Mouse (Mus musculus): Measurements from ENCODE around the gene Tbl3. TPM values are rescaled to one million over a fixed set of nuclear protein-coding genes. Genes with fewer than 3 reads are reported as not detected.
"Not testable (repeated sequence)": the region's sequence is repeated elsewhere in the genome, so short reads cannot be mapped to it uniquely, and the experiment has no call there.

The Tbl3 gene
- polyA plus RNA-seq, 1 experiment: 24.8 TPM

DNA sequence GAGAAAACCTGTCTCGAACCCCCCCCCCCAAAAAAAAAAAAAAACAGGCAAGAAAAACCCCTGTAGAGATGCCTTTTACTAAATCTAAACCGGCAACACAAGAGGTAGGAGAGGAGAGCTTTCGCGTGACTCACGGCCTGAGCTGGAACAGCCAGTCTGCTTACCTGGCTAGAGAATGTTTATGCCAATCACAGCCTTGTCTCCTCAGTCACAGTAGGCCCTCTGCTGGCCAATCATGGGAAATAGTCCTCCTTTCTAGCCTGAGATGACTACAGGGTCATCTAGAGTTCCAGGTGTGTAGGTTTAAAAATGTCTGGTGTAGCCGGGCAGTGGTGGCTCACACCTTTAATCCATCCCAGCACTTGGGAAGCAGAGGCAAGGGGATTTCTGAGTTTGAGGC, 40.0 kb downstream of the Tbl3 start:
- TF ChIP-seq CTCF (IDR thresholded peaks at IDR 0.05; ENCODE audit: borderline replicate concordance, insufficient read depth, low read length) (peak; percentile 54; the same call in 1 of the 2 replicates), POLR2A (IDR thresholded peaks at IDR 0.05; ENCODE audit: low read depth, low read length) (no peak)
- no peak overlapping the region for H3K4me3 ChIP-seq (ENCODE audit: insufficient read depth, low read length)

DNA sequence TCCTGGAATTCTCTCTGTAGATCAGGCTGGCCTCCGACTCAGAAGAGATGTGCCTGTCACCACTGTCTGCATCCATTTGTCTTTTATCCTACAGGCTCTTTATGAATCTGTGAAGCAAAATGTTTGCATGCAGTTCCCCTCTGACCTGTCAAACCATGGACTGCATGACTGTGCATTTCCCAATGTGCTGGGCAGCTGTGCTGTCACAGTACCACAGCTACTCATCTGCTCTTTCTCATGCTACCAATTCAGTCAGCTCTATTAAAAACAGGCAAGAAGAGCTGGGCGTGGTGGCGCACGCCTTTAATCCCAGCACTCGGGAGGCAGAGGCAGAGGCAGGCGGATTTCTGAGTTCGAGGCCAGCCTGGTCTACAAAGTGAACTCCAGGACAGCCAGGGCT, 40.4 kb downstream of the Tbl3 start:
- not testable (repeated sequence) for H3K4me3 ChIP-seq (ENCODE audit: insufficient read depth, low read length); H3K27ac ChIP-seq (ENCODE audit: insufficient read depth, low read length)
- peaks cover 14% of the 10 kb centered on the region; the same call in 1 of the 2 replicates for H3K4me1 ChIP-seq (ENCODE audit: control insufficient read depth, insufficient read depth, low read length)

More for the DNA sequence above, 40.0 kb downstream of the Tbl3 start:
- H3K27ac ChIP-seq (ENCODE audit: insufficient read depth, low read length): no peak overlapping the region
- peaks cover 16% of the 10 kb centered on the region; the same call in 1 of the 2 replicates for H3K4me1 ChIP-seq (ENCODE audit: control insufficient read depth, insufficient read depth, low read length)

DNA sequence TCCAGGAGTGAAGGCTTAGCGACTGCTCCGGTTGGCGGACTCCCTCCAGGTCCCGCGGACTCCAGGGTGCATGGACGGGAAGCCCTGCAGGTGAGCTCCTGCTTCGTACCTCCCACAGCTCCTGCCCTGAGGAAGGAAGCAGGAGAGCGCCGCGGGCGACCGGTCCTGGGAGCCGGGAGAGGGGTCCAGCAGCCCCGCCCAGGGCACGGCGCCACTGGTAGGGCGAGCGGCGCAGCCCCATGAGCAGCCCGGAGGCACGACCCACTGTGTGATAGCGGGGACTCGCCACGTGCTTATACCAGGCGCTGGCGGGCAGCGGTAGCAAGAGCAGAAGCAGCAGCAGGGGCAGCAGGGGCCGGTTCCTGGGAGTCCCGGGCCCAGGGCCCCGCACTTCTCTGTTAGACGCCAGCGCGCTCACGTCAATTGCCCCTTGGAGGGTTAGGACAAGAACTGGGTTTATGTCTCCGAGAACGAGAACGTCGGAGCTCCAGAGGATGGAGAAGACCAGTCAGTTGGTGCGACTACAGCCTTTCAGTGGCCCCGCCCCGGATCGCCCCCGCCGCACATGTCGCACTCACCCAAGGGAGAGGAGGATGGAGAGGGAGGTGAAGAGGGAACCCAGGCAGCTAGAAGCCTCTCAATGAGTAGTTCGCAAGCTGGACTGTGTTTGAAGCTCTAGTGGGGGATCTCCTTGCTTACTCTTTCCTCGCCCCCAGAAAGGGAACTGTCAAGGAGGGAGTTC, 49.3 kb downstream of the Tbl3 start, which contains the start of gene Npw:
Gene Npw, minus strand, starts transcription at position 441 of the 742 bp plus-strand sequence.
- H3K4me1 ChIP-seq (ENCODE audit: control insufficient read depth, insufficient read depth, low read length): peaks cover 3% of the 10 kb centered on the region; the same call in 1 of the 2 replicates
- TF ChIP-seq POLR2A (IDR thresholded peaks at IDR 0.05; ENCODE audit: low read depth, low read length): no peak
- TF ChIP-seq CTCF (IDR thresholded peaks at IDR 0.05; ENCODE audit: borderline replicate concordance, insufficient read depth, low read length): no peak
- H3K4me3 ChIP-seq (ENCODE audit: insufficient read depth, low read length): peak within 1 kb of the TSS; percentile 13
- H3K27ac ChIP-seq (ENCODE audit: insufficient read depth, low read length): no peak within 1 kb of the TSS

DNA sequence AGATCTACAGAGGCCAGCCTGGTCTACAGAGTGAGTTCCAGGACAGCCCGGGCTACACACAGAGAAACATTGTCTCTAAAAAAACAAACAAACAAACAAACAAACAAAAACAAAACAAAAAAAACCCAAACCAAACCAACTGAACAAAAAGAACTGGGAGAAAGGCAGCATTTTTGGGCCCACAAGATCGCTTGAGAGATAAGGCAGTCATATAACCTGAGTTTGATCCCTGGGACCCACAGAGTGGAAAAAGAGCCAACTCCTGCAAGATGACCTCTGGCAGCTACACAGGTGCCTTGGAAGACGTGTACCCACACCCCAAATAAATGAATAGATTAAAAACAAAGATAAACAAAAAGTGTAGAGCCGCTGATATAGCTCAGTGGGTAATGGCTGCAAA, 52.5 kb downstream of the Tbl3 start:
- TF ChIP-seq POLR2A (IDR thresholded peaks at IDR 0.05; ENCODE audit: low read depth, low read length): no peak
- no peak for TF ChIP-seq CTCF (IDR thresholded peaks at IDR 0.05; ENCODE audit: borderline replicate concordance, insufficient read depth, low read length)
- Histone ChIP-seq H3K4me1 (ENCODE audit: control insufficient read depth, insufficient read depth, low read length) (peaks cover 3% of the 10 kb centered on the region; the same call in 1 of the 2 replicates), H3K4me3 (ENCODE audit: insufficient read depth, low read length) (no peak overlapping the region), H3K27ac (ENCODE audit: insufficient read depth, low read length) (no peak overlapping the region)

- H3K27ac ChIP-seq (ENCODE audit: insufficient read depth, low read length): no peak overlapping the region
- TF ChIP-seq CTCF (IDR thresholded peaks at IDR 0.05; ENCODE audit: borderline replicate concordance, insufficient read depth, low read length) (peak; percentile 96), POLR2A (IDR thresholded peaks at IDR 0.05; ENCODE audit: low read depth, low read length) (peak; percentile 42; the same call in 1 of the 2 replicates)
Observed at GRCm38 (mm10) chr17:24653967-24654710, 53.3 kb downstream of the Tbl3 start.

DNA sequence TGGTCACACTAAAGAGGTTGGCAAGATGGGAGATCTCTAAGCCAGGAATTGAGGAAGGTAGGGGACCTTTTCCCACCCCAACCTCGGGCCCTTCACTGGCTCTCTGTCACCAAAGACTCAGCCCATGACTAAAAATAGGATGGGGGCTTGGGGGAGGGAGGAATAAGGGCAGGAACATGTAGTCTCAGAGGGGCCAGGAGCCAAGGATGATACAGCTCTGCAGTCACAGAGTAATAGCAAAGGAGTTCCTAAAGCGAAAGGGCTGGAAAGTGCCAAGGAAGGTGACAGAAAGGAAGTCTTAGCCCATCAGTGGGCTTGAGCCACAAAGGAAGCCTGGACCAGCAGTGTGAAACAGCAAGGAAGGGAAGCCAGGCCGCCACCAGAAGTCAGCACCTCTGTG, 55.6 kb downstream of the Tbl3 start:
- no peak overlapping the region for H3K4me3 ChIP-seq (ENCODE audit: insufficient read depth, low read length)

More at GRCm38 (mm10) chr17:24653967-24654710, 53.3 kb downstream of the Tbl3 start:
- Histone ChIP-seq H3K4me1 (ENCODE audit: control insufficient read depth, insufficient read depth, low read length) (peaks cover 3% of the 10 kb centered on the region; the same call in 1 of the 2 replicates), H3K4me3 (ENCODE audit: insufficient read depth, low read length) (peak overlapping the region; percentile 7; the same call in 1 of the 2 replicates)

GRCm38 (mm10) chr17:24650766-24651165, 56.7 kb downstream of the Tbl3 start:
- H3K27ac ChIP-seq (ENCODE audit: insufficient read depth, low read length): no peak overlapping the region
- H3K4me1 ChIP-seq (ENCODE audit: control insufficient read depth, insufficient read depth, low read length): peaks cover 3% of the 10 kb centered on the region
- TF ChIP-seq CTCF (IDR thresholded peaks at IDR 0.05; ENCODE audit: borderline replicate concordance, insufficient read depth, low read length) (no peak), POLR2A (IDR thresholded peaks at IDR 0.05; ENCODE audit: low read depth, low read length) (no peak)
- H3K4me3 ChIP-seq (ENCODE audit: insufficient read depth, low read length): no peak overlapping the region

More for the DNA sequence above, 55.6 kb downstream of the Tbl3 start:
- Histone ChIP-seq H3K27ac (ENCODE audit: insufficient read depth, low read length) (no peak overlapping the region), H3K4me1 (ENCODE audit: control insufficient read depth, insufficient read depth, low read length) (peaks cover 3% of the 10 kb centered on the region)
- TF ChIP-seq CTCF (IDR thresholded peaks at IDR 0.05; ENCODE audit: borderline replicate concordance, insufficient read depth, low read length): no peak
- no peak for TF ChIP-seq POLR2A (IDR thresholded peaks at IDR 0.05; ENCODE audit: low read depth, low read length)

DNA sequence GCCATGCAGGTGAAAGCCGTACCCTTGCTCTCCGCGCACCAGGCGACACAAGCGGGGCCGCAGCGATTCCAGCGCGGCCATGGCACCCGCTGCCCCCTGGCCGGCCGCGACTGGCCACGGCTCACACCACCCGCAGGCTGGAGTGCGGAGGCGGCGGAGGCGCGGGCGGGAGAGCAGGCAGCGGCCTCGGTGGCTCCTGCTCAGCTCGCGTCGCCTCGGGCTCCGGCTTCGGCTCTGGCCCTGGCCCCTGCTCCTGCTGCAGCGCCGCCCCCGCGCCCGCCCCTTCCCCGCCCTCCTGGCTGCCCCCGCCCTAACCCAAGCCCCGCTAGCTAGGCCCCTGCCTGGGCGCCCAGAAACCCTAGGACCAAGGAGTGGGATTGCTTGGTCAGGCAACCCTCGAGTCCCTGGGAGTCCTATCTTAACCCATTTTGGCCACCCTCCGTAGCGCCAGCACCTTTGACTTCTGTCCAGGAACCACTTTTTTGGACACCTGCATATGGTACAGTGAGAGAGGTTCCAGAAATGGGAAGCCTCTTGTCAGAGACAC, 57.3 kb downstream of the Tbl3 start, which contains the start of gene Slc9a3r2:
Gene Slc9a3r2, minus strand, starts transcription at position 258 of the 547 bp plus-strand sequence.
- no peak within 1 kb of the TSS for H3K27ac ChIP-seq (ENCODE audit: insufficient read depth, low read length)
- TF ChIP-seq CTCF (IDR thresholded peaks at IDR 0.05; ENCODE audit: borderline replicate concordance, insufficient read depth, low read length) (no peak), POLR2A (IDR thresholded peaks at IDR 0.05; ENCODE audit: low read depth, low read length) (peak; percentile 75)
- peaks cover 8% of the 10 kb centered on the region for H3K4me1 ChIP-seq (ENCODE audit: control insufficient read depth, insufficient read depth, low read length)
- peak within 1 kb of the TSS; percentile 74 for H3K4me3 ChIP-seq (ENCODE audit: insufficient read depth, low read length)

DNA sequence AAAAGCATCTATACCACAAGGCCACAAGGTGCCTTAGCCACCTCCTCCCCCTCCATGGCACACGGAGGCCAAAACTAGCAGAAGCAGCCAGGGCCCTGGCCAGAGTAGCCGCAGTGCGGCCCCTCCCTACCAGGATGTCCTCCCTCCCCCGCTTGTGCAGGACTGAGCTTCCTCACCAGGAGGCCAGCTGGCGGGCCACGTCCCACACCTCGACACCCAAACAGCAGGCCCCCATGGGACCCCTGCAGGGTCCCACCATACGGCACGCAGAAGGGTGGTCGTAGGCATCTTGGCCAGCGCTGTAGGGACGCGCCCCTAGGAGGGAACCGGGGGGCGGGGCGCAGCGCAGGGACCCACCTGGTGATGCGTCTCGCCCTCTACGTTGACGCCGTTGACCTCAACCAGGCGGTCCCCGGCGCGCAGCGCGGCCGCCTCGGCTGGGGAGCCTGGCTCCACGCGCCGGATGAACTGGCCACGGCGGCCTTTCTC, 57.8 kb downstream of the Tbl3 start:
- H3K4me1 ChIP-seq (ENCODE audit: control insufficient read depth, insufficient read depth, low read length): peaks cover 13% of the 10 kb centered on the region
- TF ChIP-seq POLR2A (IDR thresholded peaks at IDR 0.05; ENCODE audit: low read depth, low read length): no peak
- no peak for TF ChIP-seq CTCF (IDR thresholded peaks at IDR 0.05; ENCODE audit: borderline replicate concordance, insufficient read depth, low read length)

More for the DNA sequence above, 57.8 kb downstream of the Tbl3 start:
- H3K4me3 ChIP-seq (ENCODE audit: insufficient read depth, low read length): peak overlapping the region; percentile 74
- H3K27ac ChIP-seq (ENCODE audit: insufficient read depth, low read length): no peak overlapping the region

All from embryonic fibroblast, embryonic 13.5 days (primary cell).